Mouse (Mus musculus) hindbrain, embryonic 15.5 days (tissue): ENCODE measurements around the gene Tulp3. TPM values are rescaled to one million over a fixed set of nuclear protein-coding genes. Genes with fewer than 3 reads are reported as not detected.
"Not testable (repeated sequence)": the region's sequence is repeated elsewhere in the genome, so short reads cannot be mapped to it uniquely, and the experiment has no call there.

Experiments used
- ATAC-seq: fragments of 200-750 bp; cut with Nextera tagmentation; 2 replicates; pipeline ENCODE4 v1.8.0; 2017; ENCODE audit warnings: low read depth, moderate number of reproducible peaks, moderate TSS enrichment; ENCODE audit not compliant: low FRiP score
- H3K27ac ChIP-seq: fragments of 300-500 bp; sonication (generic); replicated peaks from 2 replicates; pipeline ENCODE4 v1.5.1; 2015; ENCODE audit warnings: mild to moderate bottlenecking, inconsistent platforms
- H3K27me3 ChIP-seq: fragments of 300-500 bp; sonication (generic); 2 replicates; pipeline ENCODE4 v1.6.1; 2015; ENCODE audit warnings: control low read depth, inconsistent platforms
- H3K36me3 ChIP-seq: fragments of 300-500 bp; sonication (generic); 2 replicates; pipeline ENCODE4 v1.6.1; 2015; ENCODE audit warnings: control low read depth, inconsistent platforms
- H3K4me1 ChIP-seq: fragments of 300-500 bp; sonication (generic); replicated peaks from 2 replicates; pipeline ENCODE4 v1.6.1; 2015; ENCODE audit warnings: control low read depth, inconsistent platforms
- H3K4me2 ChIP-seq: fragments of 300-500 bp; sonication (generic); 2 replicates; pipeline ENCODE4 v1.6.1; 2015; ENCODE audit warnings: moderate library complexity, mild to moderate bottlenecking, inconsistent platforms
- H3K4me3 ChIP-seq: fragments of 300-500 bp; sonication (generic); 2 replicates; pipeline ENCODE4 v1.5.1; 2015; ENCODE audit warnings: mild to moderate bottlenecking, inconsistent platforms
- H3K9ac ChIP-seq: fragments of 300-500 bp; sonication (generic); 2 replicates; pipeline ENCODE4 v1.6.1; 2015; ENCODE audit warnings: inconsistent platforms
- H3K9me3 ChIP-seq: fragments of 300-500 bp; sonication (generic); 2 replicates; pipeline ENCODE4 v1.6.1; 2016; ENCODE audit warnings: control low read depth, inconsistent platforms
- whole genome bisulfite sequencing: fragments of 180-500 bp; shearing (Covaris S2); methylation state at CpG from one replicate; pipeline ENCODE4 v1.1.7; 2015; 5-methylcytosine and 5-hydroxymethylcytosine counted together
- polyA plus RNA-seq: library from polyadenylated mRNA; unstranded; fragments of >200 nt; fragmentation: Nextera tagmentation; extraction: Ambion mirVana; gene quantifications from 2 replicates; pipeline ENCODE4 v1.2.1, GENCODE M21; 2015

The Tulp3 gene
- polyA plus RNA-seq: 15.9 and 16.5 TPM in 2 replicates

- Histone ChIP-seq H3K36me3 (peaks cover 11% of the 10 kb centered on the region; the same call in 1 of the 2 replicates), H3K9me3 (no peaks in the 10 kb centered on the region), H3K4me1 (peaks cover 42% of the 10 kb centered on the region), H3K4me2 (peak within 1 kb of the TSS; percentile 58), H3K4me3 (peak within 1 kb of the TSS; percentile 85), H3K27me3 (no peaks in the 10 kb centered on the region), H3K9ac (peak within 1 kb of the TSS; percentile 90), H3K27ac (peak within 1 kb of the TSS; percentile 92)
- ATAC-seq: peak; percentile 98
- WGBS: under 1% methylated on average over 41 of the region's 42 CpGs
Measured at GRCm38 (mm10) chr6:128355726-128356416, at the start of gene Tulp3. Tulp3 (minus strand) TSS chr6:128355851.

DNA sequence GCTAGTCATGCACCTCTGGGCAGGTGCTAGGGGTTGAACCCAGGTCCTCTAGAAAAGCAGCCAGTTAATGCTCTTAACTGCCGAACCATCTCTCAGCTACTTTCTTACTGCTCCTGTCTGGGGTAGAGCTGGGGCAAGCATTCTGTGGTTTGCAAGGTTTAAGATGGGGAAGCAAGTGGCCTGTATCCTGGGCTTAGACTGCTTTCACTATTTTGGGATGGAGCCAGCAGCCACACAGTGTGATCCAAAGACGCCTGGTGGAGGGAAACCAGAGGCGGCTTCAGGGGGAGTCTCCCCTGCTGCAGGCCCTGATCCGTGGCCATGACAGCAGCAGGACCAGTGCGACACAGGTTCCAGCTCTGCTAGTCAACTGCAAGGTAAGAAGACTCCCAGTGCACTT, 49.1 kb upstream of the Tulp3 start:
- Histone ChIP-seq H3K9me3 (no peaks in the 10 kb centered on the region), H3K4me2 (no peak overlapping the region), H3K27ac (no peak overlapping the region), H3K4me3 (no peak overlapping the region), H3K36me3 (peaks cover 13% of the 10 kb centered on the region), H3K27me3 (no peaks in the 10 kb centered on the region), H3K4me1 (peaks cover 15% of the 10 kb centered on the region), H3K9ac (no peak overlapping the region)
- no peak for ATAC-seq
- WGBS: 49% methylated on average over 5 of the region's 5 CpGs

DNA sequence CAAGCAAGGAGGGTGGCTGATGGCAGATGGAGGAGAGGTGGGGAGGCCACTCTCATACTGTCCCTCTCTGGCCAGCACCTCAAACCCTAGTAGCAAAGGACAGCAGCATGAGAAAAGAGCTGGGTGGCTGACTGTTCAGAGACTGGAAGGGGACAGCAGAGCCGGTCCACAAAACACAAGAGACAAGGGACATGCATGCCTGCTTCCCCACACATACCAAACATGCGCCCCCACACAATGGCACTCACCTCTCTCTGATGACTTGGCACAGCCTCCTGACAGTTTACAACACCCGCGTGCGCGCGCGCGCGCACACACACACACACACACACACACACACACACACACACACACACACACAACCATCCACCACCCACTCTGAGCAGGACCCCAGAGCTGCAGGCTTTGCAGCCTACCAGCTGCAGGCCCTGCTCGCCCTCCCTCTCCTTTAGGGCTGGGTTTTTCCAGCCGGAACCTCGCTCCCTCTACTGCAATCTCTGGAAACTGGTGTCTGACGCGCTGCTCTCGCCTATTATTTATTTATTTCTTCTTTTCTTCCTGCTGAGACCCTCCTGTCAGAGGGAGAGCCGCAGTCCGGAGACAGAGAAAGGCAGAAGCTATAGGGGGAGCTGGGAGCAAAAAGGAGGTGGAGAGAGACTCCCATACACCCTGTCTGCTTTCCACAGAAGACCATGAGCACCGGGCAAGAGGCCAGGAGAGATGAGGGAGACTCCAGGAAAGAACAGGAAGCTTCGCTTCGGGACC, 44.0 kb upstream of the Tulp3 start:
- WGBS: 43% methylated on average over 21 of the region's 21 CpGs
- peaks cover 22% of the 10 kb centered on the region for H3K4me1 ChIP-seq
- H3K9ac ChIP-seq: peak overlapping the region; percentile 49

DNA sequence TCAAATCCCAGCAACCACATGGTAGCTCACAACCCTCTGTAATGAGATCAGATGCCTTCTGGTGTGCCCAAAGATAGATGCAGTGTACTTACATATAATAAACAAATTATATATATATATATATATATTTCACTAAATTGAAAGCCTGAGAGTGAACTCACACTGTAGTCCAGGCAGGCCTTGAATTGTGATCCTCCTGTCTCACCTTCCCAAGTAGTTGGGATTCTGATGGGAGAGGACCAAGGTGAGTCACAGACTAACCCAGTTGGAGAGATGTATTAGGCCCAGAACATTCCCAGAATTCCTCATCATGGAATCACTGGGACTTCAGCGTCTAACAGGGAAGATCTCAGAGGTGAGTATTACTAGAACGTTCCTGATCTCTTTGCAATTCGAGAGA, 43.3 kb upstream of the Tulp3 start, which contains the start of gene Nrip2:
Nrip2 (plus strand) TSS at position 301 of the 400 bp plus-strand sequence.
- 80% methylated on average over 3 of the region's 3 CpGs for WGBS
- H3K4me1 ChIP-seq: peaks cover 22% of the 10 kb centered on the region
- no peaks in the 10 kb centered on the region for H3K36me3 ChIP-seq
- peak within 1 kb of the TSS; percentile 49 for H3K9ac ChIP-seq
- peak within 1 kb of the TSS; percentile 58 for H3K27ac ChIP-seq
- no peaks in the 10 kb centered on the region for H3K27me3 ChIP-seq
- H3K4me3 ChIP-seq: peak within 1 kb of the TSS; percentile 33
- H3K4me2 ChIP-seq: peak within 1 kb of the TSS; percentile 58
- H3K9me3 ChIP-seq: no peaks in the 10 kb centered on the region
- no peak for ATAC-seq

More for the DNA sequence above, 44.0 kb upstream of the Tulp3 start:
- peak; percentile 90 for ATAC-seq
- Histone ChIP-seq H3K9me3 (no peaks in the 10 kb centered on the region), H3K27me3 (no peaks in the 10 kb centered on the region), H3K4me3 (peak overlapping the region; percentile 33), H3K36me3 (no peaks in the 10 kb centered on the region), H3K4me2 (peak overlapping the region; percentile 58), H3K27ac (peak overlapping the region; percentile 58)

DNA sequence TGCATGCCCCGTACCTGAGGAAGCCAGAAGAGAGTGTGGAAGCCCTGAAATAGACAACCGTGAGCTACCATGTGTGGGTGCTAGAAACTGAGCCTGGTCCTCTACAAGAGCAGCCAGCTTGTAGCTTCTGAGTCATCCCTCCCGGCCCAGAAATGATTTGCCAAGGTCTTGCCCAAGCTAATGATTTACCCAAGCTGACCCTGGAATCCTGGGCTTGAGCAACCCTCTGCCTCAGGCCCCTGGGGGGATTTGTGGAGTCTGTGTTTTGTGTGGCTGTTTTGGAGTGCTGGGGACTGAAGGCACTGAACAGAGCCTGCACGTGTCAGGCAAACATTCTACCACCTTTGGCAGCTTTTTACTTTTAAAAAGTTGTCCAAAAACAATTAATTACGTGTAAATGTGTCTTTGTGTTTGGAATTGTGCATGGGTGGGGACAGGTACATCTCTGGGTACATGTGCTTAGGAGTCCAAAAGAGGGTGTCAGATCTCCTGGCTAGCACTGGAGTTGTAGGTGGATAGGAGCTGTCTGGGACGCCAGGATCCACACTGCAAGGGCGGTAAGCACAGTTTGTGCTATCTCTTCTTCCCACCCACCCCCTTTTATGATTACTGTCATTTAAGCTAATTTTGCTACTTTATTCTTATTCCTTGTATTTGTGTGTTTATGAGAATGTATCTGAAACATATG, 42.1 kb upstream of the Tulp3 start:
- peaks cover 22% of the 10 kb centered on the region for H3K4me1 ChIP-seq
- no peaks in the 10 kb centered on the region for H3K9me3 ChIP-seq
- no peak overlapping the region for H3K4me3 ChIP-seq
- H3K4me2 ChIP-seq: no peak overlapping the region
- H3K9ac ChIP-seq: no peak overlapping the region
- no peaks in the 10 kb centered on the region for H3K36me3 ChIP-seq
- H3K27ac ChIP-seq: no peak overlapping the region
- no peak for ATAC-seq
- no peaks in the 10 kb centered on the region for H3K27me3 ChIP-seq
- WGBS: 81% methylated on average over 7 of the region's 7 CpGs

DNA sequence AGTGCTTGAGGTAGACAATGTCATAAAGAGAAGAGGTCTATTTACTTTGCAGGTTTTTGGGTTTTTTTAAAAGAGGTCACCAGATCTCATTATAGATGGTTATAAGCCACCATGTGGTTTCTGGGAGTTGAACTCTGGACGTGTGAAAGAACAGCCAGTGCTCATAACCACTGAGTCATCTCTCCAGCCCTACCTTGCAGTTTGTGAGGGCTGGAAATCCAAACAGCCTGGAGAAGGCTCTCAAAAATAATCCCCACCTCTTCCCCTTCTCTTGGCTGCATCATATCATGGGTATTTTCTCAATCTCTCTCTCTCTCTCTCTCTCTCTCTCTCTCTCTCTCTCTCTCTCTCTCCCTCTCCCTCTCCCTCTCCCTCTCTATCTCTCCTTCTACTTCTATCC, 35.0 kb upstream of the Tulp3 start:
- ATAC-seq: no peak
- H3K36me3 ChIP-seq: no peaks in the 10 kb centered on the region
- WGBS: 61% methylated on average over 1 of the region's 1 CpGs
- no peaks in the 10 kb centered on the region for H3K9me3 ChIP-seq
- no peak overlapping the region for H3K4me3 ChIP-seq
- no peak overlapping the region for H3K4me2 ChIP-seq
- no peak overlapping the region for H3K9ac ChIP-seq
- H3K4me1 ChIP-seq: no peaks in the 10 kb centered on the region
- no peak overlapping the region for H3K27ac ChIP-seq
- no peaks in the 10 kb centered on the region for H3K27me3 ChIP-seq

DNA sequence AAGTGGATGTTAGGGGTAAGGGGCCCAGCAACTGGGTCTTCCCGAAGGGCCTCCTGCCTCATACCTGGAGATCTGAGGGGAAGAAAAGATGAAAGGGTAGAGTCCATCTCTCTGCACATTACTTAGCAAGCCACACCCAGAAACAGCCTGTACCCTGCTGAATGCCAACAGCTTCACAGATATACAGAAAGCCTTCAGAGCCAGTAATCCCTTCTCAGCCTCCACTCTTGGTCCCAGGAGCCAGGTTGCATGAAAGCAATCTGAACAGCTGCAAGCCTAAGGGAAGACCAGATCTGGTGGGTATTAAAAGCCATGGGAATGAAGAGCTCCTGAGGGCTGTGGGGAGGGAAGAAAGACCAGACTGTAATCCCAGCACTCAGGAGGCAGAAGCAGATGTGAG, 33.5 kb upstream of the Tulp3 start:
- Histone ChIP-seq H3K4me3 (no peak overlapping the region), H3K4me2 (no peak overlapping the region), H3K27me3 (no peaks in the 10 kb centered on the region), H3K27ac (no peak overlapping the region), H3K36me3 (no peaks in the 10 kb centered on the region), H3K9me3 (no peaks in the 10 kb centered on the region), H3K9ac (no peak overlapping the region), H3K4me1 (no peaks in the 10 kb centered on the region)
- no peak for ATAC-seq
- WGBS: 96% methylated on average over 1 of the region's 1 CpGs

DNA sequence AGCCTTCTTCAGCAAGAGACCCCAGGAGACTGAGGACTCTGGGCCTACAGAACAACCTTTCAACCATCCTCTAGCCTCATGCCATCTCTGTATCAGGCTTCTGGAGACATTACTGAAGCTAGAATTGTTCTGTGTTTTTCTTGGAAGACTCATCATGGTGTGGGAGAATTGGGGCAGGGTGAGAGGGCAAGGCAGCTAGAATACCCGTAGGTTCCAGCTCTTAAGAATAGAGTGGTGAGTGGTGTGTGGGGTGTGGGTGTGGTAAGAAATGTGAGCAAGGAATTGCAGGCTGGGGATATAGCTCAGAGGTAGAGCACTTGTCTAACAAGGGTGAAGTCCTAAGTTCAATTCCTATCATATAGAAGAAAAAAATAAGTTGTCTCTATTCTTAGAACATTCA, 29.4 kb upstream of the Tulp3 start:
- H3K9ac ChIP-seq: no peak overlapping the region
- H3K4me3 ChIP-seq: no peak overlapping the region
- ATAC-seq: no peak
- H3K4me2 ChIP-seq: no peak overlapping the region
- no peaks in the 10 kb centered on the region for H3K27me3 ChIP-seq
- no peaks in the 10 kb centered on the region for H3K9me3 ChIP-seq
- 82% methylated on average over 1 of the region's 1 CpGs for WGBS
- H3K4me1 ChIP-seq: no peaks in the 10 kb centered on the region
- no peaks in the 10 kb centered on the region for H3K36me3 ChIP-seq
- H3K27ac ChIP-seq: no peak overlapping the region

GRCm38 (mm10) chr6:128383752-128384151, 28.1 kb upstream of the Tulp3 start:
- no peak overlapping the region for H3K4me2 ChIP-seq
- no peaks in the 10 kb centered on the region for H3K4me1 ChIP-seq
- H3K27me3 ChIP-seq: no peaks in the 10 kb centered on the region
- no peaks in the 10 kb centered on the region for H3K36me3 ChIP-seq
- H3K9me3 ChIP-seq: no peaks in the 10 kb centered on the region
- H3K9ac ChIP-seq: no peak overlapping the region
- ATAC-seq: no peak
- H3K4me3 ChIP-seq: no peak overlapping the region
- WGBS: 73% methylated on average over 7 of the region's 7 CpGs
- H3K27ac ChIP-seq: no peak overlapping the region

GRCm38 (mm10) chr6:128381254-128381653, 25.6 kb upstream of the Tulp3 start:
- ATAC-seq: no peak
- Histone ChIP-seq H3K27me3 (no peaks in the 10 kb centered on the region), H3K36me3 (no peaks in the 10 kb centered on the region), H3K4me2 (no peak overlapping the region), H3K4me3 (no peak overlapping the region), H3K9ac (no peak overlapping the region), H3K27ac (no peak overlapping the region), H3K9me3 (no peaks in the 10 kb centered on the region), H3K4me1 (no peaks in the 10 kb centered on the region)
- 83% methylated on average over 3 of the region's 3 CpGs for WGBS

DNA sequence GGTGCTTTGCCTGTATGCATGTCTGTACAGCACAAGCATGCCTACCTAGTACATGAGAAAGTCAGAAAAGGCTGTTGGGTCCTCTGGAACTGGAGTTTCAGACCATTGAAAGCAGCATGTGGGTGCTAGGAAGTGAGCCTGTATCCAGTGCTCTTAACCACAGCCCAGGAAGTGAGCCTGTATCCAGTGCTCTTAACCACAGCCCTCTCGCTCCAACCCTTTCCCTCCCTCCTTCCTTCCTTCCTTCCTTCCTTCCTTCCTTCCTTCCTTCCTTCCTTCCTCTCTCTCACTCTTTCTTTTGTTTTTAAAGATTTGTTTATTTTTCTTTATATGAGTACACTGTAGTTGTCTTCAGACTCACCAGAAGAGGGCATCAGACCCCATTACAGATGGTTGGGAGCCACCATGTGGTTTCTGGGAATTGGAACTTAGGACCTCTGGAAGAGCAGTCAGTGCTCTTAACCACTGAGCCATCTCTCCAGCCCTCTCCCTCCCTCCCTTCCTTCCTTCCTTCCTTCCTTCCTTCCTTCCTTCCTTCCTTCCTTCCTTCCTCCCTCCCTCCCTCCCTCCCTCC, 25.0 kb upstream of the Tulp3 start:
- H3K4me2 ChIP-seq, H3K27ac ChIP-seq, H3K9ac ChIP-seq, H3K36me3 ChIP-seq, H3K27me3 ChIP-seq, ATAC-seq, H3K4me3 ChIP-seq, H3K9me3 ChIP-seq, H3K4me1 ChIP-seq: not testable (repeated sequence)
- 85% methylated on average over 1 of the region's 1 CpGs for WGBS

- Histone ChIP-seq H3K4me1 (peaks cover 7% of the 10 kb centered on the region), H3K9ac (no peak overlapping the region), H3K4me3 (no peak overlapping the region), H3K9me3 (no peaks in the 10 kb centered on the region), H3K27me3 (no peaks in the 10 kb centered on the region), H3K36me3 (no peaks in the 10 kb centered on the region), H3K27ac (no peak overlapping the region), H3K4me2 (no peak overlapping the region)
- WGBS: 85% methylated on average over 16 of the region's 16 CpGs
- ATAC-seq: no peak
Measured at GRCm38 (mm10) chr6:128379636-128380035, 24.0 kb upstream of the Tulp3 start.
